Mouse (Mus musculus) lung, postnatal 14 days (tissue): ENCODE measurements around the gene Ccser1.
A peak's percentile ranks its signal among the peaks of the same experiment; 100 is the strongest.

Source experiments
- DNase-seq: peaks from one replicate; pipeline ENCODE4 v3.0.0; 2021

Ccser1 gene

GRCm38 (mm10) chr6:61471371-61472152 lies 291.4 kb downstream of the Ccser1 start:
- DNase-seq, result no peak

- DNase-seq, result no peak
Observed at GRCm38 (mm10) chr6:61485336-61485735, 305.2 kb downstream of the Ccser1 start.

- no peak for DNase-seq
Observed at GRCm38 (mm10) chr6:61491979-61492821, 312.1 kb downstream of the Ccser1 start.

GRCm38 (mm10) chr6:61493386-61493785 lies 313.3 kb downstream of the Ccser1 start:
- no peak for DNase-seq

GRCm38 (mm10) chr6:61515310-61515709 lies 335.2 kb downstream of the Ccser1 start:
- DNase-seq, result no peak

- no peak for DNase-seq
Observed at GRCm38 (mm10) chr6:61521587-61521986, 341.5 kb downstream of the Ccser1 start.

- no peak for DNase-seq
Observed at GRCm38 (mm10) chr6:61522108-61522507, 342.0 kb downstream of the Ccser1 start.

- no peak for DNase-seq
Observed at GRCm38 (mm10) chr6:61523748-61524493, 343.8 kb downstream of the Ccser1 start.

- DNase-seq, result no peak
Observed at GRCm38 (mm10) chr6:61540732-61541131, 360.6 kb downstream of the Ccser1 start.

- no peak for DNase-seq
Observed at GRCm38 (mm10) chr6:61543459-61544044, 363.4 kb downstream of the Ccser1 start.

- DNase-seq, result no peak
Observed at GRCm38 (mm10) chr6:61567551-61567950, 387.4 kb downstream of the Ccser1 start.

GRCm38 (mm10) chr6:61567967-61568366 lies 387.8 kb downstream of the Ccser1 start:
- DNase-seq, result no peak

- no peak for DNase-seq
Observed at GRCm38 (mm10) chr6:61581696-61582095, 401.6 kb downstream of the Ccser1 start.

- DNase-seq, result no peak
Observed at GRCm38 (mm10) chr6:61588999-61589398, 408.9 kb downstream of the Ccser1 start.

GRCm38 (mm10) chr6:61601911-61602310 lies 421.8 kb downstream of the Ccser1 start:
- DNase-seq, result no peak

- no peak for DNase-seq
Observed at GRCm38 (mm10) chr6:61614920-61615319, 434.8 kb downstream of the Ccser1 start.

GRCm38 (mm10) chr6:61621707-61622106 lies 441.6 kb downstream of the Ccser1 start:
- DNase-seq, result no peak

- peak; percentile 1 for DNase-seq
Observed at GRCm38 (mm10) chr6:61661414-61661813, 481.3 kb downstream of the Ccser1 start.

GRCm38 (mm10) chr6:61664572-61664971 lies 484.4 kb downstream of the Ccser1 start:
- no peak for DNase-seq

- peak; percentile 17 for DNase-seq
Observed at GRCm38 (mm10) chr6:61687002-61687401, 506.9 kb downstream of the Ccser1 start.

- DNase-seq, result no peak
Observed at GRCm38 (mm10) chr6:61703003-61703402, 522.9 kb downstream of the Ccser1 start.

- DNase-seq, result no peak
Observed at GRCm38 (mm10) chr6:61721220-61721619, 541.1 kb downstream of the Ccser1 start.

- DNase-seq, result no peak
Observed at GRCm38 (mm10) chr6:61729065-61729464, 548.9 kb downstream of the Ccser1 start.
